Mouse (Mus musculus): ENCODE measurements around the gene Alkbh1.

The Alkbh1 gene

GRCm38 (mm10) chr12:87397811-87398417 lies 45.9 kb downstream of the Alkbh1 start:
- no peak for TF ChIP-seq GATA4 (IDR thresholded peaks at IDR 0.05; ENCODE audit: insufficient replicate concordance, low read length)

- no peak for TF ChIP-seq GATA4 (IDR thresholded peaks at IDR 0.05; ENCODE audit: insufficient replicate concordance, low read length)
Measured at GRCm38 (mm10) chr12:87397126-87397525, 46.7 kb downstream of the Alkbh1 start.

GRCm38 (mm10) chr12:87394316-87394715 lies 49.5 kb downstream of the Alkbh1 start:
- no peak for TF ChIP-seq GATA4 (IDR thresholded peaks at IDR 0.05; ENCODE audit: insufficient replicate concordance, low read length)

- peak; percentile 94 for TF ChIP-seq GATA4 (IDR thresholded peaks at IDR 0.05; ENCODE audit: insufficient replicate concordance, low read length)
Measured at GRCm38 (mm10) chr12:87393447-87394145, 50.2 kb downstream of the Alkbh1 start.

GRCm38 (mm10) chr12:87391355-87391754 lies 52.5 kb downstream of the Alkbh1 start:
- no peak for TF ChIP-seq GATA4 (IDR thresholded peaks at IDR 0.05; ENCODE audit: insufficient replicate concordance, low read length)

- TF ChIP-seq GATA4 (IDR thresholded peaks at IDR 0.05; ENCODE audit: insufficient replicate concordance, low read length): no peak
Measured at GRCm38 (mm10) chr12:87389231-87389630, 54.6 kb downstream of the Alkbh1 start.

- TF ChIP-seq GATA4 (IDR thresholded peaks at IDR 0.05; ENCODE audit: insufficient replicate concordance, low read length): peak; percentile 50; the same call in 1 of the 2 replicates
Measured at GRCm38 (mm10) chr12:87388122-87388774, 55.6 kb downstream of the Alkbh1 start, which contains the start of gene Sptlc2. Gene Sptlc2 (minus strand): TSS chr12:87388355.

- no peak for TF ChIP-seq GATA4 (IDR thresholded peaks at IDR 0.05; ENCODE audit: insufficient replicate concordance, low read length)
Measured at GRCm38 (mm10) chr12:87387171-87388121, 56.4 kb downstream of the Alkbh1 start.

GRCm38 (mm10) chr12:87385051-87385450 lies 58.8 kb downstream of the Alkbh1 start:
- TF ChIP-seq GATA4 (IDR thresholded peaks at IDR 0.05; ENCODE audit: insufficient replicate concordance, low read length): no peak

GRCm38 (mm10) chr12:87381380-87381682 lies 62.5 kb downstream of the Alkbh1 start:
- TF ChIP-seq GATA4 (IDR thresholded peaks at IDR 0.05; ENCODE audit: insufficient replicate concordance, low read length): peak; percentile 37; the same call in 1 of the 2 replicates

- TF ChIP-seq GATA4 (IDR thresholded peaks at IDR 0.05; ENCODE audit: insufficient replicate concordance, low read length): no peak
Measured at GRCm38 (mm10) chr12:87380586-87381379, 63.0 kb downstream of the Alkbh1 start.

- no peak for TF ChIP-seq GATA4 (IDR thresholded peaks at IDR 0.05; ENCODE audit: insufficient replicate concordance, low read length)
Measured at GRCm38 (mm10) chr12:87379496-87379895, 64.3 kb downstream of the Alkbh1 start.

Data from liver, adult (tissue).